Mouse (Mus musculus): ENCODE results near the gene Tmem51. TPM values are rescaled to one million over a fixed set of nuclear protein-coding genes. Genes with fewer than 3 reads are reported as not detected.

Gene Tmem51
- polyA plus RNA-seq, 1 experiment from 2014 or later = 15.5 TPM

- H3K27ac ChIP-seq = no peak overlapping the region
- peaks cover 59% of the 10 kb centered on the region for H3K27me3 ChIP-seq (replicated peaks)
- WGBS (ENCODE audit: insufficient replicate concordance) = 48% methylated on average over 12 of the region's 12 CpGs
- H3K4me2 ChIP-seq = no peak overlapping the region
- no peak for ATAC-seq
- no peak overlapping the region for H3K4me3 ChIP-seq
- peaks cover 61% of the 10 kb centered on the region for H3K4me1 ChIP-seq
- no peaks in the 10 kb centered on the region for H3K36me3 ChIP-seq
- H3K9ac ChIP-seq = no peak overlapping the region
- no peaks in the 10 kb centered on the region for H3K9me3 ChIP-seq (replicated peaks)
Measured at GRCm38 (mm10) chr4:142044452-142044851, 39.7 kb downstream of the Tmem51 start.

- H3K4me2 ChIP-seq = peak overlapping the region; percentile 37
- no peak overlapping the region for H3K4me3 ChIP-seq
- H3K9me3 ChIP-seq (replicated peaks) = no peaks in the 10 kb centered on the region
- H3K36me3 ChIP-seq = no peaks in the 10 kb centered on the region
- peak; percentile 93 for ATAC-seq
- peaks cover 40% of the 10 kb centered on the region for H3K4me1 ChIP-seq
- WGBS (ENCODE audit: insufficient replicate concordance) = 32% methylated on average over 9 of the region's 9 CpGs
- H3K27ac ChIP-seq = peak overlapping the region; percentile 49
- H3K9ac ChIP-seq = no peak overlapping the region
- H3K27me3 ChIP-seq (replicated peaks) = peaks cover 48% of the 10 kb centered on the region
Measured at GRCm38 (mm10) chr4:142039662-142040353, 44.3 kb downstream of the Tmem51 start.

DNA sequence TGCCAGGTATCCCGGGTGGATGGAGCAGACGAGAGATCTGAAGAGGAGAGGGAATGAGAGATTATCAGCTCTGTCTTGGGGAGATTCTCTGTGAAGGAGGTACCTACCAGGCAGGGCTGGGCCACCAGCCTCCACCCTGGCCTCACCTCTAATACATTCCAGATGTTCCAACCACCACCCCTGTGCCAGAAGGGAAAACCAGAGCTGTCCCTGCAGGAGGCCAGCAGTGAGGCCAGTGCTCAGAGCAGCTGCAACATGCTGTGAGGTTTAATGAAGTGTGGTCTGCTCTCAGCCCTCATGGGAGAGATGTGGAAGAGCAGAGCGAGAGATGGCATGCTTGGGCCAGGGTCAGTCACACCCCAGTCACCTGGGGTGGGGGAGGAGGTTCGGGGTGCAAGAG, 46.2 kb downstream of the Tmem51 start:
- Histone ChIP-seq H3K4me1 (peaks cover 32% of the 10 kb centered on the region), H3K27me3 (replicated peaks) (peaks cover 31% of the 10 kb centered on the region), H3K36me3 (0 out of 2 replicates have a peak, but pooled peaks cover 3% of the 10 kb centered on the region), H3K4me3 (no peak overlapping the region), H3K27ac (no peak overlapping the region), H3K4me2 (no peak overlapping the region), H3K9me3 (replicated peaks) (no peaks in the 10 kb centered on the region), H3K9ac (no peak overlapping the region)
- no peak for ATAC-seq
- 46% methylated on average over 4 of the region's 4 CpGs for WGBS (ENCODE audit: insufficient replicate concordance)

- Histone ChIP-seq H3K27ac (no peak overlapping the region), H3K9ac (no peak overlapping the region), H3K36me3 (peaks cover 16% of the 10 kb centered on the region; the same call in 1 of the 2 replicates), H3K27me3 (replicated peaks) (peaks cover 57% of the 10 kb centered on the region), H3K4me3 (no peak overlapping the region), H3K9me3 (replicated peaks) (no peaks in the 10 kb centered on the region), H3K4me1 (peaks cover 6% of the 10 kb centered on the region; the same call in 1 of the 2 replicates), H3K4me2 (no peak overlapping the region)
- ATAC-seq = no peak
- 15% methylated on average over 13 of the region's 13 CpGs for WGBS (ENCODE audit: insufficient replicate concordance)
Measured at GRCm38 (mm10) chr4:142028533-142028932, 55.6 kb downstream of the Tmem51 start.

DNA sequence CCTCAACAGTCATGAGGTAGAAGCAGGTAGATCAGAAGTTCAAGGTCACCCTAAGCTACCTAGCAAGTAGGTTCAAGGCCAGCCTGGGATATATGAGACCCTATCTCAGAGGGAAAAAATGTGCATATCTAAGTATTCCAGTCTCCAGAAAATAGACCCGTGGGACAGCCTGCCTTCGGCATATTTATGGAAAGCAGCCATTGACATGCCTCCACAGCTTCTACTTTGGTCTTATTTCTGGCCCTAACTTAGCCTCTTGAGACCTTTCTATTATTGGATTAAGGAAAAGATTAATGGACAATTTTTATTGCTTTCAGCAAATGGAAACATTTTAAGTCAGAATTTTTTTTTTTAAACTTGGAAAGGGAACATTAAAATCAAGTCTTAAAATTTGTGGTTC, 57.1 kb downstream of the Tmem51 start:
- Histone ChIP-seq H3K4me2 (no peak overlapping the region), H3K4me3 (no peak overlapping the region), H3K27ac (no peak overlapping the region), H3K36me3 (peaks cover 8% of the 10 kb centered on the region; the same call in 1 of the 2 replicates), H3K9ac (no peak overlapping the region), H3K27me3 (replicated peaks) (peaks cover 57% of the 10 kb centered on the region), H3K4me1 (peaks cover 6% of the 10 kb centered on the region; the same call in 1 of the 2 replicates), H3K9me3 (replicated peaks) (no peaks in the 10 kb centered on the region)
- WGBS (ENCODE audit: insufficient replicate concordance) = 68% methylated on average over 2 of the region's 2 CpGs
- ATAC-seq = no peak

GRCm38 (mm10) chr4:142024536-142024935, 59.6 kb downstream of the Tmem51 start:
- no peak overlapping the region for H3K27ac ChIP-seq
- H3K4me3 ChIP-seq = no peak overlapping the region
- H3K9ac ChIP-seq = no peak overlapping the region
- peaks cover 38% of the 10 kb centered on the region for H3K27me3 ChIP-seq (replicated peaks)
- peaks cover 11% of the 10 kb centered on the region; the same call in 1 of the 2 replicates for H3K4me1 ChIP-seq
- no peak for ATAC-seq
- H3K9me3 ChIP-seq (replicated peaks) = no peaks in the 10 kb centered on the region
- H3K36me3 ChIP-seq = no peaks in the 10 kb centered on the region
- 73% methylated on average over 2 of the region's 2 CpGs for WGBS (ENCODE audit: insufficient replicate concordance)
- no peak overlapping the region for H3K4me2 ChIP-seq

DNA sequence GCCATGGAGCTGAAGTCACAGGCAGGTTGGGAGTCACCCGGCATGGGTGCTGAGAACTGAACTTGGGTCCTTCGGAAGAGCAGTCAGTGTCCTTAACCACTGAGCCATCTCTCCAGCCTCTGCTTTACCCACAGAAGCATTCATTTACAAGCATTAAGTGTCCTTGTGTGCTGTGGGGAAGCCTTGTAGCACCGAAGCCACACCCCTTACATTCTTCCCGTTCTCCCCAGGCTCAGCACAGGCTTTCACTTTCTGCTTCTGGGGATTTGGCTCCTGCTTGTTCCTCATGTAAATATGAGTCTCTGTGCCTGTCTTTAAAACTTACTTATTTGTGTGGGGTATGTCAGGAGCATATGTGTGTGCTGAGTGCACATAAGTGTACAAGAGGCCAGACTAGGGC, 60.9 kb downstream of the Tmem51 start:
- no peaks in the 10 kb centered on the region for H3K9me3 ChIP-seq (replicated peaks)
- H3K27ac ChIP-seq = no peak overlapping the region
- no peak overlapping the region for H3K4me3 ChIP-seq
- 64% methylated on average over 4 of the region's 4 CpGs for WGBS (ENCODE audit: insufficient replicate concordance)
- no peak for ATAC-seq
- H3K36me3 ChIP-seq = no peaks in the 10 kb centered on the region
- peaks cover 15% of the 10 kb centered on the region for H3K4me1 ChIP-seq
- H3K4me2 ChIP-seq = no peak overlapping the region
- peaks cover 45% of the 10 kb centered on the region for H3K27me3 ChIP-seq (replicated peaks)
- H3K9ac ChIP-seq = no peak overlapping the region

GRCm38 (mm10) chr4:142017686-142018085, 66.4 kb downstream of the Tmem51 start:
- peak overlapping the region; percentile 55 for H3K27ac ChIP-seq
- peak overlapping the region; percentile 47 for H3K9ac ChIP-seq
- H3K27me3 ChIP-seq (replicated peaks) = peaks cover 70% of the 10 kb centered on the region
- H3K36me3 ChIP-seq = no peaks in the 10 kb centered on the region
- no peaks in the 10 kb centered on the region for H3K9me3 ChIP-seq (replicated peaks)
- H3K4me2 ChIP-seq = peak overlapping the region; percentile 48
- WGBS (ENCODE audit: insufficient replicate concordance) = 11% methylated on average over 15 of the region's 15 CpGs
- peak overlapping the region; percentile 36 for H3K4me3 ChIP-seq
- H3K4me1 ChIP-seq = peaks cover 50% of the 10 kb centered on the region
- ATAC-seq = peak; percentile 86

- Histone ChIP-seq H3K4me3 (peak within 1 kb of the TSS; percentile 48), H3K27me3 (replicated peaks) (peaks cover 89% of the 10 kb centered on the region), H3K4me2 (peak within 1 kb of the TSS; percentile 74), H3K9ac (peak within 1 kb of the TSS; percentile 34), H3K36me3 (no peaks in the 10 kb centered on the region), H3K4me1 (peaks cover 46% of the 10 kb centered on the region), H3K27ac (no peak within 1 kb of the TSS), H3K9me3 (replicated peaks) (no peaks in the 10 kb centered on the region)
- WGBS (ENCODE audit: insufficient replicate concordance) = 3% methylated on average over 44 of the region's 46 CpGs
- peak; percentile 58 for ATAC-seq
Measured at GRCm38 (mm10) chr4:142014659-142015608, 69.2 kb downstream of the Tmem51 start, which contains the start of gene Fhad1. TSS of gene Fhad1 (minus strand) at chr4:142015082.

DNA sequence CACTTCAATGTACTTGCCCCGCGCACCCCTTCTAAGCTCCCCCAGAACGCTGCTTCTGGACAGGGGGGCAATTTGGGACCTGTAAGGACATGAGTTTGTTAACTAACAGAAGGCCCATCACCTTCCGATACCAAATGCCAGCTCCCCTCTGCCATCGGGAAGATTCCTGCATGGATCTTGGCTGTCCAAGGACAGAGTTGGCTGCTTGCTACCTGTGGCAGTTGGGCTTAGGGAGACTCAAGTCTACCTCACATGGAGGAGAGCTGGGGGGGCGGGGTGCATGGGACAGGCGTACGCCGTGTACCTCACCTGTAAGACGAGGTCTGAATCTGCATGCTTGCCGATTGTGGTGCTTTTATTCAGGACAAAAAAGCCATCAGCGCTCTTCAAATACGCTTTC, 72.9 kb downstream of the Tmem51 start:
- ATAC-seq = no peak
- Histone ChIP-seq H3K9me3 (replicated peaks) (no peaks in the 10 kb centered on the region), H3K27ac (no peak overlapping the region), H3K36me3 (no peaks in the 10 kb centered on the region), H3K4me2 (no peak overlapping the region), H3K27me3 (replicated peaks) (peaks cover 71% of the 10 kb centered on the region), H3K4me1 (peaks cover 17% of the 10 kb centered on the region), H3K9ac (no peak overlapping the region), H3K4me3 (no peak overlapping the region)
- WGBS (ENCODE audit: insufficient replicate concordance) = 81% methylated on average over 13 of the region's 13 CpGs

DNA sequence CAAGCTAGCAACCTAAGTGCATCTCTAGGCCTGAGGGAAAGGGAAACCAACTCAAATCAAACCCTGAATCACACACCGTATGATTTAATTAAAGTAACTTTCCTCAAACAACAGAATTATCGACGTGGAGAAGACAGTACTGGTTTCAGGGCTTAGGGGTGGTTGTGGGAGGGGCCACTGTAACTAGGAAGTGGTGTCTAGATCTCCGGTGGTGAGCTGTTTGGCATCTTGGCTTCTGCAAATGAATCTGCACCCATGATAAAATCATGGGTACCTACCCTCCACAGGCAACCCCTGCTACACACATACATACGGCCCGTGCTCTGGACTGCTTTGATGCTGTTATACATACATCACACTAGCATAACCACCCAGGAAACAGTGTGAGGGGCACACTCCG, 73.7 kb downstream of the Tmem51 start:
- H3K4me2 ChIP-seq = no peak overlapping the region
- H3K27ac ChIP-seq = no peak overlapping the region
- no peak overlapping the region for H3K4me3 ChIP-seq
- H3K9me3 ChIP-seq (replicated peaks) = no peaks in the 10 kb centered on the region
- ATAC-seq = no peak
- peaks cover 63% of the 10 kb centered on the region for H3K27me3 ChIP-seq (replicated peaks)
- no peaks in the 10 kb centered on the region for H3K36me3 ChIP-seq
- H3K4me1 ChIP-seq = peaks cover 9% of the 10 kb centered on the region
- WGBS (ENCODE audit: insufficient replicate concordance) = 60% methylated on average over 7 of the region's 7 CpGs
- no peak overlapping the region for H3K9ac ChIP-seq

DNA sequence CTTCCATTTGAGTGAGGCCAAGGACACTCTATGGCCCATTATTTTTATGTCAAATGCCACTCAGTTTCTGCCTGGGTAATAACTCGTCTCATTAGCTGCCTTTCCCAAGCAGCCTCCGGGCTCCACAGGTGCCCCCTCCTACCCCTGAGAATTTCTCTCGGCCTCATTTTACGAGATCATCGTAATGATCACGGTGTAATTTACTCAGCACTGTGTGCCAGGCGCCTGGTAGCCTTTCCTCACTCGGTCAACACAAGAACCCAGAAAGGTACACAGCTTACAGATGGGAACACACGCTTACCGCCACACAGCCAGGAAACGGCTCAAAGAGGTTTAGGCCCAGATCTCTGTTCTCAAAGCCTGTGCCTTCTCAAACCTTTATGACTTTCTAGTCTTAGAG, 75.9 kb downstream of the Tmem51 start:
- ATAC-seq = no peak
- H3K4me2 ChIP-seq = no peak overlapping the region
- H3K4me3 ChIP-seq = no peak overlapping the region
- H3K27me3 ChIP-seq (replicated peaks) = peaks cover 41% of the 10 kb centered on the region
- H3K9ac ChIP-seq = no peak overlapping the region
- H3K36me3 ChIP-seq = no peaks in the 10 kb centered on the region
- no peaks in the 10 kb centered on the region for H3K9me3 ChIP-seq (replicated peaks)
- no peaks in the 10 kb centered on the region for H3K4me1 ChIP-seq
- 78% methylated on average over 11 of the region's 11 CpGs for WGBS (ENCODE audit: insufficient replicate concordance)
- no peak overlapping the region for H3K27ac ChIP-seq

Measured in liver, embryonic 12.5 days (tissue).